Mouse (Mus musculus) forebrain, embryonic 14.5 days (tissue): Measurements from ENCODE around the gene Spcs2. TPM values are rescaled to one million over a fixed set of nuclear protein-coding genes. Genes with fewer than 3 reads are reported as not detected.
"Not testable (repeated sequence)": the region's sequence is repeated elsewhere in the genome, so short reads cannot be mapped to it uniquely, and the experiment has no call there.

ENCODE experiments used
- ATAC-seq: fragments of 200-750 bp; cut with Nextera tagmentation; 2 replicates; pipeline ENCODE4 v1.8.0; 2017; ENCODE audit warnings: mild to moderate bottlenecking, moderate library complexity
- DNase-seq: peaks from one replicate; pipeline ENCODE4 v3.0.0-alpha.2; 2015; ENCODE audit warnings: low spot score
- H3K27ac ChIP-seq: fragments of 300-500 bp; sonication (generic); 2 replicates; pipeline ENCODE4 v1.5.1; 2014; ENCODE audit warnings: low read depth, mild to moderate bottlenecking, control low read depth, low read length, moderate library complexity
- H3K27me3 ChIP-seq: fragments of 300-500 bp; sonication (generic); replicated peaks from 2 replicates; pipeline ENCODE4 v1.6.1; 2014; ENCODE audit warnings: low read length, control low read depth, mixed read lengths; ENCODE audit not compliant: control insufficient read depth, insufficient read depth
- H3K36me3 ChIP-seq: fragments of 300-500 bp; sonication (generic); 2 replicates; pipeline ENCODE4 v1.6.1; 2014; ENCODE audit warnings: low read length, control low read depth; ENCODE audit not compliant: control insufficient read depth, insufficient read depth
- H3K4me1 ChIP-seq: fragments of 300-500 bp; sonication (generic); 2 replicates; pipeline ENCODE4 v1.6.1; 2014; ENCODE audit warnings: antibody characterized with exemption, low read length, control low read depth; ENCODE audit not compliant: control insufficient read depth, insufficient read depth
- H3K4me2 ChIP-seq: fragments of 300-500 bp; sonication (generic); 2 replicates; pipeline ENCODE4 v1.6.1; 2014; ENCODE audit warnings: mild to moderate bottlenecking, control low read depth, low read length
- H3K4me3 ChIP-seq: fragments of 300-500 bp; sonication (generic); 2 replicates; pipeline ENCODE4 v1.5.1; 2014; ENCODE audit warnings: low read depth, low read length, control low read depth
- H3K9ac ChIP-seq: fragments of 300-500 bp; sonication (generic); 2 replicates; pipeline ENCODE4 v1.6.1; 2014; ENCODE audit warnings: mild to moderate bottlenecking, low read length, control low read depth, moderate library complexity
- H3K9me3 ChIP-seq: fragments of 300-500 bp; sonication (generic); replicated peaks from 2 replicates; pipeline ENCODE4 v1.6.1; 2016; ENCODE audit warnings: low read length, control low read depth, mixed read lengths; ENCODE audit not compliant: control insufficient read depth
- WGBS: fragments of 180-500 bp; shearing (Covaris S2); extraction: QIAGEN DNeasy Blood & Tissue Kit; methylation state at CpG from one replicate; pipeline ENCODE4 v1.1.7; 2014; 5-methylcytosine and 5-hydroxymethylcytosine counted together
- polyA plus RNA-seq: library from polyadenylated mRNA; unstranded; fragments of >200 nt; fragmentation: Nextera tagmentation; extraction: Ambion mirVana; gene quantifications from 2 replicates; pipeline ENCODE4 v1.2.1, GENCODE M21; 2014

The Spcs2 gene
- polyA plus RNA-seq, 1 experiment from 2014 or later, result 282 TPM

DNA sequence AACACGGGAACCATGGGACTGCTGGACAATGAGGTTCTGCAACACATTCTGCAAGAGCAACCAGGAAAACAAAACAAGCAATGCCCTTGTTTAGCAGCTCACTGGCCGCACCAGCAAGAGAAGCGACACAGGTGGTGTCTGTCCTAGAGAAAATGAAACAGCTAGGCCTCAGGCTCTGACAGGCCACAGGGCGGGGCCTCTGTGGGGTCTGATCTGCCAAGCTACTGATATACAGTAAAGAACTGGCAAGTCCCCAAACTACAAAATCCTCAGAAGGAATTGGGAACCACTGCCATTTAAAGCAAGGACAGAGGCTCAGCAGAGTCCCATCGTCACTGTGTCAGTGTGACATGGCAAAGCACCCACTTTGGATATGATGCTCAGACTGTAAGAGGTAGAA lies 40.8 kb downstream of the Spcs2 start:
- DNase-seq (no peak), ATAC-seq (no peak)
- H3K4me3 ChIP-seq, result no peak overlapping the region
- WGBS, result 86% methylated on average over 5 of the region's 5 CpGs
- H3K36me3 ChIP-seq, result no peaks in the 10 kb centered on the region
- no peaks in the 10 kb centered on the region for H3K9me3 ChIP-seq
- no peak overlapping the region for H3K4me2 ChIP-seq
- no peaks in the 10 kb centered on the region for H3K4me1 ChIP-seq
- no peak overlapping the region for H3K9ac ChIP-seq
- H3K27me3 ChIP-seq, result no peaks in the 10 kb centered on the region
- H3K27ac ChIP-seq, result no peak overlapping the region

DNA sequence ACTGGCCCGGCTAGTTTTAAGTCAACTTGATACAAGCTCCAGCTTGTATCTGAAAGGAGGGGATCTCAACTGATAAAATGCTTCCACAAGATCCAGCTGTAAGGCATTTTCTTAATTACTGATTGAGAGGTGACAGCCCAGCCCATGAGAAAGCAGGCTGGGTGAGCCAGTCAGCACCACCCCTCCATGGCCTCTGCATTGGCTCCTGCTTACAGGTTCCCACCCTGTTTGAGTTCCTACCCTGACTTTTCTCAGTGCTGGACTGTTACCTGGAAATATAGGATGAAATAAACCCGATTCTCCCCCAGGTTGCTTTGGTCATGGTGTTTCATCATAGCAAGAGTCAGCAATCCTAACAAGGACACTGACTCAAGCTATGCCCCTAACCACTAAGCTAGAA lies 41.3 kb downstream of the Spcs2 start:
- no peak overlapping the region for H3K4me2 ChIP-seq

DNA sequence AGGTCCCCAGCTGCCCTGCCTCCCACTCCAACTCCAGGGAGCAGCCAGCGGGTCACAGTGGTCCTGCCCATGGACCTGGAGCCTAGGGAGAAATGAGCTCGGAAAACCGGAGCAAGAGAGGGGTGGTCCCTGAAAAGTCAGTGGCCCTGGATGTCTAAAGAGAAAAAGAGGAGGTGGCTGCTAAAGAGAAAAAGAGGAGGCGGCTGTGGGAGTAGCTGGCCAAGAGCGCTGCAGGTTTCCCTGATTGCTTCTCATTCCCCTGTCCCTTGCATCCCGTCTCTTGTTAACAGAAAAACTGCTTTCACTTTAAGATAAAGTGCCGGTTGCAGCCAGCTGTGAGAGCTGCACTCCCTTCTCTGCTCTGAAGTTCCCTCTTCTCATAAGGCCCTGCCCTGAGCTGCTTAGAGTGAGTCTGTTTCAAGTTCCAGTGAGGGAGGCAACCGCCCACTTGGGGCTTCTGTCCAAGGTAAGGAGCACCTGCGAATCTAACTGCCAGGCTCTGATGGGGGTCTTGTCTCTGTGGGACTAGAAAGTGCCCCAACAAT lies 45.0 kb downstream of the Spcs2 start:
- WGBS, result 18% methylated on average over 9 of the region's 9 CpGs
- H3K9me3 ChIP-seq, DNase-seq: not testable (repeated sequence)

More for the DNA sequence above, 41.3 kb downstream of the Spcs2 start:
- Histone ChIP-seq H3K4me3 (no peak overlapping the region), H3K9ac (no peak overlapping the region), H3K27me3 (no peaks in the 10 kb centered on the region), H3K36me3 (no peaks in the 10 kb centered on the region), H3K9me3 (no peaks in the 10 kb centered on the region), H3K4me1 (no peaks in the 10 kb centered on the region), H3K27ac (no peak overlapping the region)
- WGBS, result 87% methylated on average over 2 of the region's 2 CpGs
- DNase-seq (no peak), ATAC-seq (no peak)

DNA sequence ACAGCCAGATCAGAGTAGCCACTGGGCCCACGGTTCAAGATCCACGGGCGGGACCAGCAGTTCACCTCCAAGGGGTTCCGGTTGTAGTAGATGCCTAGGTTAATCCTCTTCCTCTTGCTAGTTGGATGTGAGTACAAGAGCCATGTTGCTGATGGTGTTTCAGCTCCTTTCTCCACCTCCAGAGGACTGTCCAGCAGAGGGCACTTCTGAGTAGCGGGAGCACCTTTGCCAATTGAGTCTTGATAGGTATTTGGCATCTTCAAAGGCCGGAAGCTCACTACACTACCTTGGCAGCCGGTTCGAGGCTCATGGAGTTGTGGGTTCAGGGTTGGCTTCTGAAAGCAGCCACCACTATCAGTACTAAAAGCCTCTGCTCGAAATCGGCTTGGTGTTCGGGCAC lies 49.9 kb downstream of the Spcs2 start:
- 90% methylated on average over 11 of the region's 11 CpGs for WGBS
- H3K9me3 ChIP-seq, result no peaks in the 10 kb centered on the region
- ATAC-seq, result no peak
- DNase-seq, result no peak
- H3K27ac ChIP-seq, result no peak overlapping the region
- no peak overlapping the region for H3K4me3 ChIP-seq
- H3K27me3 ChIP-seq, result no peaks in the 10 kb centered on the region
- no peaks in the 10 kb centered on the region for H3K36me3 ChIP-seq
- no peaks in the 10 kb centered on the region for H3K4me1 ChIP-seq
- no peak overlapping the region for H3K9ac ChIP-seq
- no peak overlapping the region for H3K4me2 ChIP-seq

More for the DNA sequence above, 45.0 kb downstream of the Spcs2 start:
- H3K36me3 ChIP-seq, H3K4me2 ChIP-seq, H3K9ac ChIP-seq, ATAC-seq, H3K27me3 ChIP-seq, H3K27ac ChIP-seq, H3K4me1 ChIP-seq, H3K4me3 ChIP-seq: not testable (repeated sequence)

- H3K4me1 ChIP-seq, result no peaks in the 10 kb centered on the region
- H3K4me2 ChIP-seq, result no peak overlapping the region
- no peaks in the 10 kb centered on the region for H3K9me3 ChIP-seq
- no peak overlapping the region for H3K9ac ChIP-seq
- DNase-seq (no peak), ATAC-seq (no peak)
- no peaks in the 10 kb centered on the region for H3K27me3 ChIP-seq
- no peak overlapping the region for H3K27ac ChIP-seq
- no peaks in the 10 kb centered on the region for H3K36me3 ChIP-seq
- WGBS, result 94% methylated on average over 4 of the region's 4 CpGs
- no peak overlapping the region for H3K4me3 ChIP-seq
Measured at GRCm38 (mm10) chr7:99811661-99812060, 51.6 kb downstream of the Spcs2 start.

DNA sequence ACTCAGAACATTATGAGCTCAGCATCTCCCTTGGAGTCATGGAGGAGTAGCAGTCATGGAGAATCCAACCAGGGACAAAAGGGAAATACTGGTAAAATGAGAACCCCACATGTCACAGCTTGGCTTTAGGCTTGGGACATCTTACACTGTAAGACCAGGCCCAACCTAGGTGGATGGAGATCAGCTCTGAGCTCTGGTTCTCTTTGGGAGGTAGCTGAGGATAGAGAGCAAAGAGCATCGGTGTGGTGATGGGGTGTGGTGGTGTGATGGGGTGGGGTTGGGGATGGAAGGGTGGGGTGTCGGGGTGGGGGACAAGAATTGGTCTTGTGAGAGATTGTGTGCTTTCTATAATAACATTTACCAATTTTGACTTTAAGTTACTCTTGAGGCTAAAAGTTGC lies 52.4 kb downstream of the Spcs2 start:
- H3K9ac ChIP-seq, result no peak overlapping the region
- ATAC-seq (no peak), DNase-seq (no peak)
- no peak overlapping the region for H3K4me2 ChIP-seq
- no peaks in the 10 kb centered on the region for H3K27me3 ChIP-seq
- no peaks in the 10 kb centered on the region for H3K36me3 ChIP-seq
- WGBS, result 93% methylated on average over 2 of the region's 2 CpGs
- H3K4me1 ChIP-seq, result no peaks in the 10 kb centered on the region
- no peak overlapping the region for H3K27ac ChIP-seq
- no peak overlapping the region for H3K4me3 ChIP-seq
- no peaks in the 10 kb centered on the region for H3K9me3 ChIP-seq

DNA sequence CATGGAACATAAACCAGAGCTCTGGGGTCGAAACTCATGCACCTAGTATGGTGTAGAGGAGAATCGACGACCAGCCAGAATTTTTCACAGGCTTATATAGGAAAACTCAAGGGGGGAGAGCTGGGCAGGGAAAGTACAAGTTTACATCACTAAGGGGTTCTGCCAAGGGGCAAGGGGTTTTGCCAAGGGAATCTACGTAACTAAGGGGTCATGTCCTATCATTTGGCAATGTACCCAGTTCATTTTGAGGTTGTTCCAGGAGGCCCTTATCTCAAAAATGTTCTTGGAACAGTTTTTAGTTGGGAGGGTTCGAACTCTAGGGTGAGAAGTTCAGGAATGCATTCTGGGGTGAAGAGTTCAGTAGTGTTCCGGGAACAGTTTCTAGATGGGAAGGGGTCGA lies 56.2 kb downstream of the Spcs2 start:
- H3K4me2 ChIP-seq, H3K27ac ChIP-seq, H3K27me3 ChIP-seq, H3K9me3 ChIP-seq, H3K36me3 ChIP-seq, H3K9ac ChIP-seq, DNase-seq, ATAC-seq, H3K4me3 ChIP-seq, H3K4me1 ChIP-seq: not testable (repeated sequence)
- 87% methylated on average over 7 of the region's 7 CpGs for WGBS

- Histone ChIP-seq H3K9me3 (no peaks in the 10 kb centered on the region), H3K4me3 (no peak overlapping the region), H3K36me3 (no peaks in the 10 kb centered on the region), H3K4me1 (no peaks in the 10 kb centered on the region), H3K27ac (no peak overlapping the region), H3K4me2 (no peak overlapping the region), H3K9ac (no peak overlapping the region), H3K27me3 (no peaks in the 10 kb centered on the region)
- 98% methylated on average over 1 of the region's 1 CpGs for WGBS
- ATAC-seq, result no peak
- DNase-seq, result no peak
Measured at GRCm38 (mm10) chr7:99805340-99805739, 57.9 kb downstream of the Spcs2 start.

DNA sequence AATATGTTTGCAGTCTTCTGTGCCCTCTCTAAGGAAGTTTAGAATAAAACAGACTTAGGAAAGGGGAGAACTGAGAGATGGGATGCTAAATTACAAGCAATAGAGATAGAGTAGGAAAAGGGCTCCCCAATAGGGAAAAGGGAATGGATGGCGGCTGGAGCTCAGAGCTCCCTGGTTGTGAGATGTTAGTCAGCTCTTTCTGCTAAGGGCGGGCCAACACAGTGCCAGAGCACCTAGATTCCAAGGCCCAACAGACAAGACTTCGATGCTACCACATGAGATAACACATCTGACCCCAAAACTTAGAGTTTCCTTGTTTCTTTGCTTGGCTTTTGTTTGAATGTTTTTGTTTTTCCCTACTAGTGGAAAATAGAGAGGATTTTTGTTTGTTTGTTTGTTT lies 59.2 kb downstream of the Spcs2 start:
- WGBS, result 87% methylated on average over 3 of the region's 3 CpGs
- not testable (repeated sequence) for H3K9ac ChIP-seq, H3K9me3 ChIP-seq, H3K27ac ChIP-seq, H3K36me3 ChIP-seq, H3K4me3 ChIP-seq, ATAC-seq, H3K4me1 ChIP-seq, H3K4me2 ChIP-seq, DNase-seq, H3K27me3 ChIP-seq
